Mouse (Mus musculus) lung, postnatal 0 days (tissue): ENCODE measurements at regions not wholly inside any gene's neighbourhood (a gene's known extent, or its start where the extent isn't known, plus 50 kb on each side); places are given as distances from the start of the nearest gene placed in this dataset.

Experiments
- ATAC-seq: fragments of 200-750 bp; cut with Nextera tagmentation; 2 replicates; pipeline ENCODE4 v1.8.0; 2017; ENCODE audit warnings: moderate library complexity
- DNase-seq: peaks from one replicate; pipeline ENCODE4 v3.0.0-alpha.2; 2016; ENCODE audit warnings: low spot score
- H3K27ac ChIP-seq: fragments of 300-500 bp; sonication (generic); 2 replicates; pipeline ENCODE4 v1.5.1; 2014; ENCODE audit warnings: antibody characterized with exemption, mild to moderate bottlenecking, low read length, mixed read lengths
- H3K27me3 ChIP-seq: fragments of 300-500 bp; sonication (generic); replicated peaks from 2 replicates; pipeline ENCODE4 v1.6.1; 2014; ENCODE audit warnings: low read length, mixed read lengths; ENCODE audit not compliant: insufficient read depth
- H3K36me3 ChIP-seq: fragments of 300-500 bp; sonication (generic); 2 replicates; pipeline ENCODE4 v1.6.1; 2014; ENCODE audit warnings: low read length, mixed read lengths; ENCODE audit not compliant: insufficient read depth
- H3K4me1 ChIP-seq: fragments of 300-500 bp; sonication (generic); 2 replicates; pipeline ENCODE4 v1.6.1; 2014; ENCODE audit warnings: antibody characterized with exemption, low read depth, low read length, mixed read lengths; ENCODE audit not compliant: insufficient read depth
- H3K4me2 ChIP-seq: fragments of 300-500 bp; sonication (generic); replicated peaks from 2 replicates; pipeline ENCODE4 v1.6.1; 2014; ENCODE audit warnings: low read depth, mild to moderate bottlenecking, low read length, moderate library complexity, mixed read lengths
- H3K4me3 ChIP-seq: fragments of 300-500 bp; sonication (generic); 2 replicates; pipeline ENCODE4 v1.5.1; 2014; ENCODE audit warnings: low read depth, low read length
- H3K9ac ChIP-seq: fragments of 300-500 bp; sonication (generic); replicated peaks from 2 replicates; pipeline ENCODE4 v1.6.1; 2014; ENCODE audit warnings: low read depth, mild to moderate bottlenecking
- H3K9me3 ChIP-seq: fragments of 300-500 bp; sonication (generic); 2 replicates; pipeline ENCODE4 v1.6.1; 2016; ENCODE audit warnings: low read length, mixed read lengths
- CTCF ChIP-seq: IDR thresholded peaks from 2 replicates; pipeline ENCODE4 v1.5.1; 2016; ENCODE audit warnings: antibody characterized with exemption, mild to moderate bottlenecking
- EP300 ChIP-seq: IDR thresholded peaks from 2 replicates; pipeline ENCODE4 v1.6.1; 2016; ENCODE audit warnings: antibody characterized with exemption, mild to moderate bottlenecking, control low read depth
- WGBS: fragments of 180-500 bp; shearing (Covaris S2); extraction: QIAGEN DNeasy Blood & Tissue Kit; methylation state at CpG from one replicate; pipeline ENCODE4 v1.1.7; 2014; 5-methylcytosine and 5-hydroxymethylcytosine counted together

DNA sequence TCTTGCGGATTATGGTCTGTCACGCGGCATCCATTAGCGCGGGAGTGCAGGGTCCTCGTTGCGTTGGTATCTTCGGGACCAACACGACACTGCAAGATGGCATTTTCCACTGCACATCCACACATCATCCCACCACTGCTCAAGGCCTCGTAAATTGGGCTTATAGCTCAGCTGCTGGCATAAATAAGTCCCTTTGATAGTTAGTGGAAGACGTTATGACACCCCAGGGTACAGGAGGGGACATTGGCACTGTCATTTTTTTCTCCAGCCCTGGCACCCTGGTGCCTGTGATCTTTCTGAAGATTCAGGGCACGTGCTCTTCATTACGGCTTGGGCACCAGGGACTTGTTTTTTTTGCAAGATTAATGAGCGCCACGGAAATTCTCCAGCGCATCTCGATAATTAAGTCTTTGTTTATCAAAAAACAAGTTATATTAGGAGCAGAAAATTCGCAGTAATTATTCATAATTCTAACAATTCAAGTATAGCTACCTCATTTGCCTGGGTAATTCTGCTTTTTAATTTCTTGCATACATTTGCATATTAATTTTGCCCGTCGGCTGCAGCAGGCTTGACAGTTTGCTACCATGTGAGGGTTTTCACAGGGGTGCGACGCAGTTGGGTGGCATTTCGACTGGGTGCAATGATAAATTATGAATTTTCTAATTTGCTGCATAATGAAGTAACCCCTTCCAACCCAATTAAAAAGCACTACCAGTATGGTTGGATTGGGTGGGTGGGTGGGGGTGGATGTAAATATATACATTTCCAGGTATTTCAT, 119.1 kb downstream of the Vrk1 start:
- Histone ChIP-seq H3K36me3 (no peaks in the 10 kb centered on the region), H3K4me3 (no peak overlapping the region), H3K4me1 (no peaks in the 10 kb centered on the region), H3K27me3 (no peaks in the 10 kb centered on the region), H3K4me2 (no peak overlapping the region), H3K9me3 (no peaks in the 10 kb centered on the region), H3K9ac (no peak overlapping the region), H3K27ac (no peak overlapping the region)
- ATAC-seq = no peak
- no peak for DNase-seq
- TF ChIP-seq CTCF (no peak), EP300 (no peak)
- WGBS = 91% methylated on average over 23 of the region's 23 CpGs

DNA sequence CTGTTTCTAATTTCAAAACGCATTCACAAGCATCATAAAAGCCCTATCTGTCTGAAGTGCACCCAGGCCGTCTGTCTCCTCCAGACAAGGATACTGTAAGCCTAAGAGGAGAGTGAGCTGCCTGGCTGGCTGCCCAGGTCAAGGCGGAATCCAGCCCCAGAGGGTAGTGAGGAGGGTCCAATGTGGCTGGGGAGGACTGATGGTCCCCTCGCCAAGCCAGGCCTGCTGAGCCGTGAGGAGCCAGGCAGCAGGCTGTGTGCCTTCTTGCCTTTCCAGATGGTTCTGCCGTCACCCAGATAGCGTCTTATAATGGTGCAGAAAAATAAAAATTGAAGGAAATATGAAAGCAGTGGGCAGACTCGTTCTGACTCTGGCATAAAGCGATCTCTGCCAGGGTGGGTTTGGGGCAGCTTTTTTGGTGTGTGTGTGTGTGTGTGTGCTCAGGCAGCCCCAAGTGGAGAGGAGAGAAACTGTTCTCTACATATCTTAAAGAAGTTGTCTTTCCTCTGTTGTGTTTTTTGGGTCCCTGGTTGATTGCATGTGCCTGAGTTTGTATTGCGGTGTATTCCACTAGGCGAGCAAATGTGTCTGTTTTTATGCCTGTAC, 120.1 kb downstream of the Vrk1 start:
- 72% methylated on average over 11 of the region's 11 CpGs for WGBS
- Histone ChIP-seq H3K4me2 (no peak overlapping the region), H3K9ac (no peak overlapping the region), H3K4me3 (no peak overlapping the region), H3K36me3 (no peaks in the 10 kb centered on the region), H3K4me1 (no peaks in the 10 kb centered on the region), H3K27me3 (no peaks in the 10 kb centered on the region), H3K27ac (no peak overlapping the region), H3K9me3 (no peaks in the 10 kb centered on the region)
- DNase-seq (no peak), ATAC-seq (no peak)
- TF ChIP-seq CTCF = no peak
- no peak for TF ChIP-seq EP300

DNA sequence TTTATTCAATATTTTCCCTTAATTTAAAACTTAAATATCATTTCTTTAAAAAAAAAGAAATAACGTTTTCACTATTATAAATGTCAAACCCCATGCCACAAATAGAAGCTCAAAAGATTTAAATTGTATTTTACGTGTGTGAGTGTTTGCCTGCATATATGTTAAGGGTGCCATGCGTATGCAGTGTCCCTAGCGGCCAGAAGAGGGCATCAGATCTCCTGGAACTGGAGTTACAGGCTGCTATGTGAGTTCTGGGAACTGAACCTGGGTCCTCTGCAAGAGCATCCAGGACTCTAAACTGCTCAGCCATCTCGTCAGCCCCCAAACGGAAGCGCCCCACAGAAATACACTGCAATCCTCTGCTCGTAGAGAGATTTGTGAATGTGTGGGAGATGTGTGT, 122.7 kb downstream of the Vrk1 start:
- H3K9me3 ChIP-seq = no peaks in the 10 kb centered on the region
- no peaks in the 10 kb centered on the region for H3K4me1 ChIP-seq
- 87% methylated on average over 8 of the region's 8 CpGs for WGBS
- no peaks in the 10 kb centered on the region for H3K36me3 ChIP-seq
- H3K27ac ChIP-seq = no peak overlapping the region
- no peak overlapping the region for H3K9ac ChIP-seq
- H3K4me3 ChIP-seq = no peak overlapping the region
- ATAC-seq = no peak
- no peak for DNase-seq
- TF ChIP-seq EP300 (no peak), CTCF (no peak)
- no peak overlapping the region for H3K4me2 ChIP-seq
- no peaks in the 10 kb centered on the region for H3K27me3 ChIP-seq

GRCm38 (mm10) chr12:106138466-106138865, 128.4 kb downstream of the Vrk1 start:
- TF ChIP-seq EP300 (no peak), CTCF (no peak)
- Histone ChIP-seq H3K9ac (no peak overlapping the region), H3K27ac (no peak overlapping the region), H3K4me3 (no peak overlapping the region), H3K4me2 (no peak overlapping the region), H3K9me3 (no peaks in the 10 kb centered on the region), H3K36me3 (no peaks in the 10 kb centered on the region), H3K27me3 (no peaks in the 10 kb centered on the region), H3K4me1 (no peaks in the 10 kb centered on the region)
- 86% methylated on average over 15 of the region's 15 CpGs for WGBS
- ATAC-seq (no peak), DNase-seq (no peak)

DNA sequence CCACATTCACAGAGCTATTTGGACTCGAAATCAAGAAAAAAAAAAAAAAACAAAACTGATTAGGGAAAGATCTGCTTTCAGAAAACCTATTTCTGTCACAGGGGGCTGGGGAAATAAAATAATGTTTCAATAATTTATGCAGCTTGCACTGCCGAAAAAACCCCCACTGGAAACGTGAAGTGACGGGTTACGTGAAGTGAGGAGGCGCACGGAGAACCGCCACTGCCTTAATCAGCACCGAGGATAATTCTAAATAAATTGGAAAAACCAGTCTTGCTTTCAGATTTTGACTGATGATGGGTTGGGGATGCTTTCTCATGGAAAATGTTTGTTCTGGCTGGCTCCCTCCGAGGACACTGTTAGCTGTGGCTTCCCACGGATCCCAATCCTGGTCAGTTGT, 129.5 kb downstream of the Vrk1 start:
- DNase-seq = no peak
- no peak overlapping the region for H3K9ac ChIP-seq
- H3K4me2 ChIP-seq = no peak overlapping the region
- H3K4me1 ChIP-seq = no peaks in the 10 kb centered on the region
- 71% methylated on average over 11 of the region's 11 CpGs for WGBS
- no peaks in the 10 kb centered on the region for H3K36me3 ChIP-seq
- no peak overlapping the region for H3K27ac ChIP-seq
- ATAC-seq = no peak
- TF ChIP-seq EP300 (no peak), CTCF (no peak)
- H3K4me3 ChIP-seq = no peak overlapping the region
- no peaks in the 10 kb centered on the region for H3K9me3 ChIP-seq
- no peaks in the 10 kb centered on the region for H3K27me3 ChIP-seq

DNA sequence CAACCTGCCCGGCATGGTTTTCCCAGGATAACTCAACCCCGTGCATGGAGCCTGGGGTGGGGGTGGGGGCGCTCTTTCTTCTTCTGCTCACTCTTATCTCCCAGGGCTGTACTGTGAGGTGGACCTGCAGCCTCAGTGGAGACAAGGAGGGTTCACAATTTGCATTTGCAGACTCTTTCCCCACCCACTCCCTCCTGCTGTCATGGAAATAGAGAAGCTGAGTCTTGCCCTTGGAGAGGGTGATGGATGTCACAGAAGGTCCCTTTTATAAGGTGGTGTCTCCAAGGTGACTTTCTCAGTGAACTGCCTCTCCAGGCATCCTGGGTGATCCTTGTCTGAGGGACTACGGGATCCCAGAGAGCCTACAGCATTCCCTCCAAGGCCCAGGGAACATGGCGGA, 129.9 kb downstream of the Vrk1 start:
- no peak for TF ChIP-seq CTCF
- TF ChIP-seq EP300 = no peak
- WGBS = 72% methylated on average over 5 of the region's 5 CpGs

DNA sequence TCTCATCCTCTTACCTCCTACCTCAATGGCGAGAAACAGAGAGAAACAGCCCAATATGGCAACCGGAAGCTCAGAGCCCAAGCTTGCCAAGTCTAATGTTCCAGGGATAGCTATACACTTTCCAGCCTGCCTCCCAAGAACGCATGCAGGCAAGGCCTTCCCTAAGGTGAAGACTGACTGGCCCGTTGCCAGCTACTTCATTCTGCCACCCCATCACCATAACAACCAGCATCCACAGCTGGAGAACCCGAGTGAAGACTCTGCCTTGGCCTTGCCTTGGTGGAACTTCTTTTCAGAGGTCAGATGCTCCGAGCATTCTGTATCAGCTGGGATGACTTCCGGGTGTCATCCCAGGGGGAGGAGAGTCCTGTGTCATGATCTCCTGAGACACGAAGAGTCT, 130.6 kb downstream of the Vrk1 start:
- DNase-seq (no peak), ATAC-seq (no peak)
- TF ChIP-seq CTCF (no peak), EP300 (no peak)
- Histone ChIP-seq H3K36me3 (no peaks in the 10 kb centered on the region), H3K4me1 (no peaks in the 10 kb centered on the region), H3K4me2 (no peak overlapping the region), H3K9me3 (no peaks in the 10 kb centered on the region), H3K27me3 (no peaks in the 10 kb centered on the region), H3K27ac (no peak overlapping the region), H3K9ac (no peak overlapping the region), H3K4me3 (no peak overlapping the region)
- WGBS = 60% methylated on average over 8 of the region's 8 CpGs

More for the DNA sequence above, 129.9 kb downstream of the Vrk1 start:
- no peak overlapping the region for H3K27ac ChIP-seq
- no peak overlapping the region for H3K4me3 ChIP-seq
- H3K27me3 ChIP-seq = no peaks in the 10 kb centered on the region
- no peaks in the 10 kb centered on the region for H3K9me3 ChIP-seq
- ATAC-seq (no peak), DNase-seq (no peak)
- H3K9ac ChIP-seq = no peak overlapping the region
- H3K4me1 ChIP-seq = no peaks in the 10 kb centered on the region
- no peaks in the 10 kb centered on the region for H3K36me3 ChIP-seq
- H3K4me2 ChIP-seq = no peak overlapping the region
